Mouse (Mus musculus) right cerebral cortex, postnatal 36 days (tissue): ENCODE results near the gene Tmem9b.

Experiments used
- DNase-seq, 2 experiments: peaks; one replicate each; pipeline ENCODE4 v3.0.0; 2022; ENCODE audit warnings: low spot score in 2 of 2, mixed read lengths in 1 of 2

Gene Tmem9b

GRCm38 (mm10) chr7:109752008-109752925 is at the start of gene Tmem9b:
Gene Tmem9b (minus strand): TSS chr7:109752875.
- DNase-seq, result peak; percentile 68 to 79

GRCm38 (mm10) chr7:109800626-109801025 is 48.0 kb upstream of the Tmem9b start:
- no peak for DNase-seq

- no peak for DNase-seq
Observed at GRCm38 (mm10) chr7:109799168-109799567, 46.5 kb upstream of the Tmem9b start.

GRCm38 (mm10) chr7:109795564-109795963 is 42.9 kb upstream of the Tmem9b start:
- no peak for DNase-seq

DNA sequence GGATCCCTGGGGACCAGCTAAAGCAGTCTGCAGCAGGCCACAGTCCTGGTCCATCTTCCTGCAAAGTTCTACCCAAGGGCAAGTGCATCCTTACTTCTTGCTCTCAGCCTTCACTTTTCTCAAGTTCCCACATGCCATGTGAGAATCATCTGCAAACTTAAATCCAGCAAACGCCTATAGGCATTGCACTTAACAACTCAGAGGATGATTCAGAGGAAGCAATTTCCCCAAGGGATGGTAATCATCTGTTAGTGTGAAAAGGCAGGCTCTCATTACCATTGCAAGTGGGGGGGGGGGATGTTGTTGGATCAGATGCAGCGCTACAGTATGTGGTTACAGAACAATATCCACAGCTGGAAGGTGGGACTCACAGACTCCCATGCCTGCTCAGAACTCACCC is 41.9 kb upstream of the Tmem9b start:
- no peak for DNase-seq

DNA sequence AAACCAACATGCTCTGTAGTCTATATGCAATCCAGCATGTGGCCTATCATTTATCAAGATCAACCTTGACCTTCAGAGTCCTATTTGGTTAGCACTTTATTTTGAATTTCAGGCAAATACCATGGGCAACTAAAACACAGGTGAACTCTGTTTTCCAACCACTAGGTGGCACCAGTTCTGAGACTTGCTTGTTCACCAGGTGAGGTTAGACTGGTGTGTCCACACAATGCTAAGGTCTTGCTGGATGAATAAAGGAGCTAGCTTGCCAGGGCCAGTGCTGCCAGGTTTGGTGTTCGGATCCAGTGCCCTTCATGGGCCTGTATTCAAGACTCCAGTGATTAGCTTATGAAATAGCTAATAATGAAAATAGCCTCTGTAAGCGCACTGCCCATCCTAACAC is 40.1 kb upstream of the Tmem9b start:
- no peak for DNase-seq

DNA sequence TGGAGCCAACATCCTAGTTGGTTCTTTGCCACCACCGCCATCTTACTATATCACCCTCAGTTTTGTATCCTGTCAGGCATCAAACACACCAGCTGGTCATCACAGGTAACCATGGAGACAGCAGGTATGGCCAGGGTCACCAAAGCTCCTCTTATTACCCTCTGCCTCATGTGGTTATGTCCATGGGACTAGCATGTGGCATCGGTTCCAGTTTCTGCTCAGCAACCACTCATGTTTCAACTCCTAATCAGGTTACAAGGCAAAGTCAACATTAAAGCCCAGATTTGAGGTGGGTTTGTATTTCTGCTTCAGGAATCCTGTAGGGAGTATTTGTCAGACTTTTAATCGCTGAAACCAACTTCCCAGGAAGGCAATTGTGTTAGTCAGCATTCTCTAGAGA is 38.1 kb upstream of the Tmem9b start:
- DNase-seq, result no peak

GRCm38 (mm10) chr7:109787860-109788259 is 35.2 kb upstream of the Tmem9b start:
- no peak for DNase-seq

GRCm38 (mm10) chr7:109783281-109783680 is 30.6 kb upstream of the Tmem9b start:
- DNase-seq, result no peak

- peak; percentile 58 to 76 for DNase-seq
Observed at GRCm38 (mm10) chr7:109781470-109782203, 29.0 kb upstream of the Tmem9b start, which contains the start of gene Nrip3. Gene Nrip3 (minus strand): TSS chr7:109782025.

GRCm38 (mm10) chr7:109781087-109781469 is 28.4 kb upstream of the Tmem9b start:
- no peak for DNase-seq

DNA sequence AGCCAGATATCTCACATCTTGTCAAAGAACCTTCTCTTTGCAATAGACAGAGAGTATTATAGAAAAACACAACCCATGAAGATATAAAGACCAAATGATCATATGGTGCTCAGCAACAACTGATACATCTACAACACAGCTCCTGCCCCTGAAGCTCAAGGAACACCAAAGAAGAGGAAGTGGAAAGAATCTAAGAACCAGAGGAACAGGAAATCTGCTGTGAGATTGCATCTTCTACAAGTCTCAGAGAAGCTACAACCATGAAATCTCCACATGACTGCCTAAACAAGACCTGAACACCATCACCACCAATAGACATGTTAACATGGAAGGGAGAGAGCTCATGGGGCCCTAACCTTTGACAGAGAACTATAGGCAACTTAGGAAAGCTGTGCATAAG is 19.6 kb upstream of the Tmem9b start:
- DNase-seq, result no peak

- no peak for DNase-seq
Observed at GRCm38 (mm10) chr7:109768699-109769383, 16.2 kb upstream of the Tmem9b start.

GRCm38 (mm10) chr7:109767575-109768350 is 15.1 kb upstream of the Tmem9b start:
- no peak for DNase-seq

- no peak for DNase-seq
Observed at GRCm38 (mm10) chr7:109764009-109764408, 11.3 kb upstream of the Tmem9b start.

- DNase-seq, result no peak
Observed at GRCm38 (mm10) chr7:109756291-109756690, 3.6 kb upstream of the Tmem9b start.

- DNase-seq, result no peak
Observed at GRCm38 (mm10) chr7:109754034-109754433, 1.4 kb upstream of the Tmem9b start.

- no peak for DNase-seq
Observed at GRCm38 (mm10) chr7:109751427-109752007, 1.2 kb downstream of the Tmem9b start.

DNA sequence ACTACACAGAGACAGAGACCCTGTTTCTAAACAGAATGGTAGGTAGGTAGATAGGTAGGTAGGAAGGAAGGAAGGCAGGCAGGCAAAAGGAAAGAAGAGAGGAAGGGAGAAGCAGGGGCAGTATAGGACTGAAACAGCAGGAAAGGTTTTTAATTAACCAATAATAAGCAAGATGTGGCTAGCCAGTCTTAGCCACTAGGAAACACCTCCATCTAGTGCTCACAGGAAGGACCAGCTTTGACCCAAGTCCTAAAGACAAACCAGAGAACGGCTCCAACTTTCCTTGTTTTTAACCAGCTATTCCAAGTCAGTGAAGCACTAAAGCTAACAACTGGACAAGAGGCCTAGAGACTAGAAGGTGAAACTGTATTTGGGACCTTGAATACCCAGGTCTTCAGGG is 4.9 kb downstream of the Tmem9b start:
- no peak for DNase-seq

GRCm38 (mm10) chr7:109741703-109742102 is 11.0 kb downstream of the Tmem9b start:
- DNase-seq, result no peak

GRCm38 (mm10) chr7:109741060-109741459 is 11.6 kb downstream of the Tmem9b start:
- DNase-seq, result no peak
